Mouse (Mus musculus) heart, postnatal 4 days (tissue): ENCODE measurements at regions not wholly inside any gene's neighbourhood (a gene's known extent, or its start where the extent isn't known, plus 50 kb on each side); places are given as distances from the start of the nearest gene placed in this dataset.
"Not testable (repeated sequence)": the region's sequence is repeated elsewhere in the genome, so short reads cannot be mapped to it uniquely, and the experiment has no call there.

Experiments used
- DNase-seq: peaks from one replicate; pipeline ENCODE4 v3.0.0; 2021

DNA sequence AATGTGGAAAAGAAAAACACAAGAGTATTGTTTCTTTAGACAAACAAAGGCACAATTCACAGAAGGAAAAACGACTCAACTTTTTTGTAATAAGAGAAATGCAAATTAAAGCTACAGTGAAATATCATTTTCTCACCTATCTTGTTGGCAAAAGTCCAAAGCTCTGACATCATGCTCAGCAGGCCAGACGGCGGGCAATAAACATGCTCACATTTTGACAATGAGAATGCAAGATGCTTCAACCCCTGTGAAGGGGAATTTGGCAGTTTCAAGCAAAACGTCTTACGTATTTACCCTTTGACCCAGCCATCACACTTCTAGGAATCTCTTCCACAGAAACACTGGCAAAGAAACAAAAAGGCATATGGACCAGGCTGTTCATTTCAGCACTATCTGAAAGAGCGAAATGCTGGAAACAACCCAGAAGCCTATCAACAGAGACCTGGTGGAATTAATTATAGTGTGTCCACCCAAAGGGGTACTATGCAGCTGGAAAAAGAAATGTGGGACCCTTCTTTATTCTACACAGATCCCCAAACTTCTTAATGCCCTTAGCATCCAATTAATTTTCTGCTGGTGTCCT, 203.4 kb upstream of the 2610301B20Rik start:
- DNase-seq: peak; percentile 12

DNA sequence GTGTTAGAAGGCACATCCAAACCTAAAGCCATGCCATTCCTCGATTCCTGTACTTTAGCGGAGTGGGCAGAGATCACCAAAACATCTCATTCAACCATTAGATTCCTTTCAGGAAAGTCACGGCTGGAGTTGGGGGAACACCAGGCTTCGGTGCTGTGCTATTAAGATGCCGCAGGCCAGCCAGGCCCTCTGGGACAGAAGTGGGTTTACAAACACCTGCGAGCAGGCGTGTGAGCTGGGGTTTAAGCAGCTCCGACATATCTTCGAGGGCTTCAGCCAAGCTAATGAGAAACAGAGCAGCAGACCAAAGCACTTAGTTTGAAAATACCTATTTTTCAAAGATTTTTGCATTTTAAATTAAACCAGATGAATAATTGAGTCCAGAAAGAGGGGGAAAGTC, 183.2 kb upstream of the 2610301B20Rik start:
- no peak for DNase-seq

DNA sequence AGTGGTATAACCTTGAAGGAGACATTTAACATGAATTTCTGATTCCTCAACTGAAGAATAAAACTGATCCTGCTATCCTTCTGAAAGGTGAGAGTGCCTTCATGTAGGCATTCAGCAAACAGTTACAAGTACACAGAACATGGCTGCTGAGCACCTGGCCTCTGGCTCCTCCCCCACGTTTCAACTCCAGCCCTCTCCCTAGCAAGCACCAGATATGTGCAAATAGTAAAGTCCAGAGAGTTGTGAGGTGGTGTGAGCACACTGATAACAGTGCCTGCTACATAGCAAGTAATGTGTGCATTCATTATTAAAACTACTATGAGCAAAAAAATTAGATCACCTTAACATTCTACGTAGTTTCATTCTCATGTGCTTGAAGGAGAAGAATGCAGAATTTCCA, 181.4 kb upstream of the 2610301B20Rik start:
- no peak for DNase-seq

DNA sequence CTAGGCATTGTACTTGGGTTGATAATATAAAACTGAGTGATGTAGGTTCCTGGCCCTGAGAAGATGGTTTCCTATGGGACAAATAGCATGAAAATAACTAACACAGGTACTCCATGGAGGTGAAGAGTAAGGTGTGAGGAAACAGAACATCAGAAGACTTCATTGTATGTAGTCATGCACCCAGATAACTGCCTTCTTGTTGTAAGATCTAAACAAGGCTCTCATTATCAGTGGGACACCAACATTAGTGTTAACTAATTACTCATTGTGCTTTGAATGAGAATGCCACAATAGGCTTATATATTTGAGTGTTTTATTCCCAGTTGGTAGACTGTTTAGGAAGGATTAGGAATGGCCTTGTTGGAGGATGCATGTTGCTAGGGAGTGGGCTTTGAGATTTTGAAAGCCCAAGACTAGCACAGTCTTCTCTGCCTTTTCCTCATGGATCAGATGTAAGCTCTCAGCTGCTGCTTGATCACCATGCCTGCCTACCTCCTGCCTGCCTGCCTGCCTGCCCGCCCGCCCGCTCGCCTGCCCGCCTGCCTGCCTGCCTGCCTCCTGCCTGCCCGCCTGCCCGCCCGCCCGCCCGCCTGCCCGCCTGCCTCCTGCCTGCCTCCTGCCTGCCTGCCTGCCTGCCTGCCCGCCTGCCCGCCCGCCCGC, 180.7 kb upstream of the 2610301B20Rik start:
- no peak for DNase-seq

DNA sequence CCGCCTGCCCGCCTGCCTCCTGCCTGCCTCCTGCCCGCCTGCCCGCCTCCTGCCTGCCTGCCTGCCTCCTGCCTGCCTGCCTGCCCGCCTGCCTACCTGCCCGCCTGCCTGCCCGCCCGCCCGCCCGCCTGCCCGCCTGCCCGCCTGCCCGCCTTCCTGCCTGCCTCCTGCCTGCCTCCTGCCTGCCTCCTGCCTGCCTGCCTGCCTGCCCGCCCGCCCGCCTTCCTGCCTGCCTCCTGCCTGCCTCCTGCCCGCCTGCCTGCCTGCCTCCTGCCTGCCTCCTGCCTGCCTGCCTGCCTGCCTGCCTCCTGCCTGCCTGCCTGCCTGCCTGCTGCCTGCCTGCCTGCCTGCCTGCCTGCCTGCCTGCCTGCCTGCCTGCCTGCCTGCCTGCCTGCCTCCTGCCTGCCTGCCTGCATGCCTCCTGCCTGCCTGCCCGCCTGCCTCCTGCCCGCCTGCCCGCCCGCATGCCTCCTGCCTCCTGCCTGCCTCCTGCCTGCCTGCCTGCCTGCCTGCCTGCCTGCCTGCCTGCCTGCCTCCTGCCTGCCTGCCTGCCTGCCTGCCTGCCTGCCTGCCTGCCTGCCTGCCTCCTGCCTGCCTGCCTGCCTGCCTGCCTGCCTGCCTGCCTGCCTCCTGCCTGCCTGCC, 180.1 kb upstream of the 2610301B20Rik start:
- DNase-seq: not testable (repeated sequence)

DNA sequence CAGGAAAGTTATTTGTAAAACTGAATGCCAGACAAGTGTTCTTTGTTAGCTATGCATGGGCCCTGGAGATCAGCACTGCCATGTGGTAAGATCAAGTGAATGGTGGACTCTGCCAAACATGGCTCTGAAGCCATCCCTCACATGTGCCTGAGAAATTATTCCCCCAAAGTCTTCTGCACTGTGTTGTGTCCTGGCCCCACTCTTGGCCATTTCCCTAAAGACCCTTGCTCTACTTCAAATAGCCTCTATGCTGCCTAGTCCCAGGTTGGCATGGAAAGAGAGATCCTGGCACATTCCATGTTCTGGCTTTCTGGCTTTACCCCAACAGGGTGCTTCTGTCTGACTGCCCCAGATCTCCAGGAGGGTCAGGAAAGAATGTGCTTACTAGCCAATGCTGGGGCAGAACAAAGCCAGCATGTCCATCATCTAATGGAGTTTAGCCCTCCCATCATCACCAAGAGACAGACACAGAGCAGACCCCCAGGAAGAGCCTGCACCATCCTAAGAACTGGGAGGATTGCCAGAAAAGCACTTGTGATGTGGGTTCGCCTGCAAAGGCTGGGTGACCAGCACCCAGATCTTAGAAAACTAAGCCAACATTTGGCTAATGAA, 177.0 kb upstream of the 2610301B20Rik start:
- DNase-seq: no peak

DNA sequence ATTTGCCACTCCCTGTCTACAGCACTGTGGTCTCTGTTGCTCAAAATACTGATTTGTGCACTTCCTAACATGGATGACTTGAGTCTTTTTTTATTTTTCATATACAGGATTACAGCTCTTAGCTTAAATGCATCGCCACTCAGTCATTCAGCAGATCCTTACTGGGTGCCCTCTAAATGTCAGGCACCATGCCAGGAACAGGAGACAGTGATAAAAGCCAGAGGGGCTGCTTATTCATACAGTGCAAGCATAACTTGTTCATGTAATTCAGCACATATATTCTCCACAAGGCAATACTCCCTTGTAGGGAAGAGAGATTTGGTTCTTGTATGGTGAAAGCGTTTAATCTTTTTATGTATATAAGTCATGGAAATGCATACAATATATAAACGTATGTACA, 175.7 kb upstream of the 2610301B20Rik start:
- DNase-seq: peak; percentile 68

DNA sequence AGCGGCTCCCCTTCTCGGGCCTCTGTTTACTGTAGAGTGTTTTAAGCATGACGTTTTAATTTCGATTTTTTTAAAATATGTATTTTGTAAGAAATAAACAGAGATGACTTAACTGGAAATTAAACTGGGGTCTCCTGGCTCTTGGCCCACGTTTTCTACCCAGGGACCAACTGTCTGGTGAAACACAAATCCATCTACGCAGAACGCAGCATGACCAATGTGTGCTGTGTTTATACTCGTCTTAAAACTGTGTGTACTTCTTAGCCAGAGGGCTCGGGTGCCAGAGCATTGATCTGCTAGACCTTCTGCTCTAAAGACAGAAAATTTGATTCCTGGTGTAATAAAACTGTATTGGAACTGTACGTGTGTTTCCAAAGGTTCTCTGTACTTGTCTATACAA, 172.8 kb upstream of the 2610301B20Rik start:
- no peak for DNase-seq

DNA sequence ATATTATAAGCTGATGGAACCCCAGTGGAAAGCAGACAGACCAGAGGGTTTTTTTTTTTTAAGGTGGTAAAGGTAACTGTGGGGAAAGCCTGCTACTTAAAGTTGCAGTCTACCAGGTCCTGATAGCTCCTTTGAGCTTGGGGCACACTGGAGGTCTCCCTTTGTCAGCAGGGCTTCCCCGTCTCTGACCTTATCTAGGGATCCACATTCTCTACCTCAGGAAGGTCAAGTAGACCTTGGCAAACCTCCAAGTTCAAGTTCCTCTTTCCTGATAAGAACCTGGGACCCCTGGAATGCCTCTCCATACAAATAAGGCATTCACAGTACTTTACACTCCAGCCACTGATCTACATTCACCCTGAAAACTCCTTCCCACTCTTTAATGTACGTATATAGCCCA, 171.1 kb upstream of the 2610301B20Rik start:
- no peak for DNase-seq

DNA sequence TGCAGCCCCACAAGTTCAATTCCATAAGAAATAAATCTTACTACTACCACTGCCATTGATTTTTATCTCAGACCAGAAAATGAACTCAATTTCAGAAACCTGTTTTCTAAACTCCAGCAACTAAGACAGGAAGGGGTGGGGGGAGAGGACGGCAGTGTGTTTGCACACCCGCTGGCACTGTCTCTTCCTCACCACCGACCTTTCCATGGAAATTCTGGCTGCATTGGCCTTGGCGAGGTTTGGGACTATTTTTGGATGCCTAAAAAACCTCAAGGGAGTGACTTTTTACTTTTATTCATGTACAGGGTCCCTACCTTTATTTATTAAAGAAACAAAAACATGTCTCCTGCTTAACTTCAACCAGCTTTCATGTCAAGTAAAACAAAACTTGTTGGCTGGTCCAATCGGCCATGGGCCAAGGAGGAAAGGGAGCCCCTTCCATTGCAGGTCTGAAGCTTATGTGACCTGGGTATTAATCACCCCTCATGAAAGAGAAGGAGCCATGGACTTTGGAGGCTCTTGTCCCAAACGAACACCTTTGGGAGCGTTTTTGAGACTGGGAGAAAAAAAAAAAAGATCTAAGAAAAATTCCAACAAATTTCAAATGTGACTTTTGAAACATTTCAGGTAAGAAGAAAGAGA, 167.2 kb upstream of the 2610301B20Rik start:
- DNase-seq: no peak

DNA sequence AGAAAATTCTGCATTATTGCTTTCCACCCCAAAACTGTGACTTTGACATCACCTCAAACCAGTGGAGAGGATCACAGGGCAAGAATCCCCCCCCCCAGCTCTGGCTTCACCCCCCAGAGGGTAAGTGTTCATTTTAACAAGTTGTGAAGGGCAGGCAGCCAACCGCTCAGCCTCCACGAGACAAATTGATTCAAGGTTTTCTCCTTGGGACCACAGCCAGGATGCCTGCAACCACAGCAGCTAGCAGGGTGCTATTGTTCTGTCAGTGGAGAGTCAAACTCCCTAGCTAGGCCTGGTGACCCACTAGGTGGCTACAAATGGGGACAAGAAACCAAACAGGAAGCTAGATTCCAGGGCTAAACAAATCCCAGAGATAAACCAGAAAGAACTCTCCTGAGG, 166.6 kb upstream of the 2610301B20Rik start:
- peak; percentile 47 for DNase-seq

DNA sequence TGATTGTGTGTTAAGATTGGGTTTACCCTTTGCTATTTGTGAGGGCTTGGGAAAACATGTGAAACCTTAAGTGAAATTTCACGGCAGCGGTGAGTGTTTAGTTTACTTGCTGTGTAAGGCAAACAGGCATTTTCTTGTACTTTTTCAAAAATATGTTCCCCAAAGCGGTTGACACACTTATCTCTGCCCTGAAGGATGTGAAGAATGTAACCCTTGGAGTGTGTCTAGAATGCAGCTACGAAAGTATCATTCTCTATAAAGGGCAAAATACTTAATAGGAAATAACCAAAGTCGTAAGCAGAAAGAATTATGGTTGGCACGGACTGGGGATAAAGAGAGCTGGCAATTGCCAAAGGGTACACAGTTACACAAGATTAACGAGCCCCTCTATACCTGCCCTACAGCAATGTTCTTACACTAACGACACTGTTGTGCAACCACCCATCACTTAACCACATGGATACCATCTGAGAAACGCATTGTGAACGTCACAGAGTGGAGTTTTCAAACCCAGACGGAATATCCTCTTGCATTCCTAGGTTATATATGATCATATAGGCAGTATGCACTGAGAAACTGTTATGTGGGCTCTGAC, 162.3 kb upstream of the 2610301B20Rik start:
- DNase-seq: no peak

DNA sequence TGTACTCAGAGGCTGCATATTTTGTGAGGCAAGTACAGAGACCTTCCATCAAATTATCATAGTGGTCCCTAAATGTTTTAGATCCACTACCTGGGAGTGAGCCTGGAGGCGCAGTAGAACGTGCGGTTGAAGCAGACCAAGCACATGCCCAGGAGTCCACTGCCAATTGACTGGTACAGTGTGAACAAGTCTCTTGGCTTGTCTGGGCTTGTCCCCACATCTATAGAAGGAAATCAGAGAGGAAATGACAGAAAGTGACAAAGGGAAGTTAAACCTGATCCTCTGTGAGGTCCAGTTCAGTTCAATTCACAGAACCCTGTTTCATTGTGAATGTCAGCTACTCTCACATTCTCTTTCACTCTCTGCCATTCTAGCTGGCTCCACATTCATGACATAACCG, 151.0 kb upstream of the 2610301B20Rik start:
- no peak for DNase-seq

DNA sequence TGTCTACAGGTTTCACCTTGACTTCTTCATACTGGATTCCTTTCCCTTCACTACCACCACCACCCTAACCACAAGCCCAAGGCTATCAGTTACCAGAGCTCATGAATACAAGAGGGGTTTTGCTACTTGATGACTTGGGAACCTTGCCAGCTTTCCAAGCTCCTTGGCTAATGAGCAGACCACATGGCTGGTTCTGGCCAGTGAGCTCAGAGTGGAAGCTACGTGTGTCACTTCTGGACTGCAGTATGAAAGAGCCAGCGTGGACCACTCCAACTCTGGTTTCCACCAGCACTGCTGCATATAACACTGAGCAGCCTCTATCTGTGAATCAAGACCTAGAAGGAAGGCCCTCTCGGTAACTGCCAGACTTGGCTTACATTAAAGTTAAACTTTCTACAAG, 146.4 kb upstream of the 2610301B20Rik start:
- DNase-seq: peak; percentile 19

DNA sequence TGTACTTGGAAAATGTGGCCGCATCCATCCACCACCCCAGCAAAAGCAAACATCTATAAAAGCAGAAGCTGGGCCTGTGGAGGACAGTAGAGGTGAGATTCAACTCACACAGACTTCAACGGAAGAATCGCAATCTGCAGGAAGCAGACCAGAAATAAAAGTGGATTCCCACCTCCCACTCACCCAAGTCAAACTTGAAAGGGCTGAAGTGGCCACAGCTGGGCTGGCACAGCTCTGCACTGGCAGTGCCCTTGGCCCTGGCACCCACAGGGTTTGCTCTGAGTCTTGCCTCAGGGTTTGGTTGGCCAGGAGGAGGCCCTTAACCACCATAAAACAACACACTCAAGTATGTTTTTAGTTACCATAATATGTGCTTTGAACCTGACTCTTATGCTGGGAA, 129.1 kb upstream of the 2610301B20Rik start:
- no peak for DNase-seq

DNA sequence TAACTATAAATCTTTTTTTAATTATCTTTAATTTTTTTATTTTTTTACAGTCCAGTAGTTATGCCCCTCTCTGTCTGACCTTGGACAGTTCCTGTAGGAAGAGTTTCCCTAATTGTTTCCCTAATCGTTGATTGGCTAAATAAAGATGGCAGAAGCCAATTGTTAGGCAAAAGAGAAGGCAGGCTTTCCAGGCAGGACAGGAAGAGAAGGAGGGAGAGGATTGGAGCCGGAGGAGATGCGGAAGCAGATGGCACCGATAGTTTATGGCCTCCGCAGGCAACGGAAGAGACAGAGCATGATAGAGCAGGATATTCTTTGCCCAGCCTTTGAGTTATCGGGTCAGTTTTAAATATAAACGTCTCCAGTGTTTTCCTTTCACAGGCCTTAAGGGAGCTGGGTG, 125.5 kb upstream of the 2610301B20Rik start:
- DNase-seq: no peak

DNA sequence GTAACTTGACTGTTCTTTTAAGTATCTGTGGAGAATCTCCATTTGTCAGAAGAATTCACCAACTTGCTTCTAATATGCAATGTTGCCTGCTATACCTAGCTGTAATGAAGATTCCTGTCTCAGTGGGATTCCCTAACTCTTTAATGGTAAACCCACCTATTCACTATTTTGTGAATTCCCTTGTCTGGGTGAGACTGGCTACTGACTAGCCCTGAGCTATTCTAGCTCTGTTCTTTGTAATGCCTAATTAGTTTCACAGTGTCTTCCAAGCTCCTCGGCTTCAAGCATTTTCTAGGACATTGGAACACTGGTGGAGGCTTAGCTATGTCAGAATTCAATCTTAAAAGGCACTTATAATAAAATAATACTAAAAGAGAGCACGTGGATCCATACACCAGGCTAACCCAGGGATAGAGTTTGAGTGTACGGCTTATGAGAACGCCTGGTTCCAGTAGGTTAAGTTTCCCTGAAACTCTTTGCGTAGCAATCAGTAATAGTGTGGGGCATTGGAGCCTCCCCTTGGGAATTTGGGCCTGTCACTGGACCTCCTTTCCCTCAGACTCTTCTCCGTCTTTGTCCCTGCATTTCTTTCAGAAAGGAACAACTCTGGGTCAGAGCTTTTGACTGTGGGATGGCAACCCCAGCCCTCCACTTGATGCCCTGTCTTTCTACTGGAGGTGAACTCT, 123.8 kb upstream of the 2610301B20Rik start:
- DNase-seq: not testable (repeated sequence)

DNA sequence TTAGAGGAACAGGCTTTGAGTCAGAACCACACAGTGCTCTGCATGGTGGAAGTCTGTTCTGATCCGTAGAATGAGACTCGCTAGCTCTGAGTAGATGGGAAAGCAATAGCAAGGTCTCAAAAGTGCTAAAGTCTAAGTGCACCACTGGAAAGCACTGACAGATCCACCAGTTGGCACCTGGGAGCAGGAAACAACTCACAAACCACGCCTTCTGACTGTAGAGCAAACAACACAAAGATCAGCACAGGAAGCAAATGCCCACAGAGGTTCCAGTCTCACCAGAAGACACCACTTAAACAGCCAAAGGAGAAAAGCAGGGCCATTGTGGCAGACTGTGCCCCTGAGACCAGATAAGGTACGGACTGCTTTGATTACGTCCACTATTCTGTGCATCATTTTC, 121.1 kb upstream of the 2610301B20Rik start:
- no peak for DNase-seq

DNA sequence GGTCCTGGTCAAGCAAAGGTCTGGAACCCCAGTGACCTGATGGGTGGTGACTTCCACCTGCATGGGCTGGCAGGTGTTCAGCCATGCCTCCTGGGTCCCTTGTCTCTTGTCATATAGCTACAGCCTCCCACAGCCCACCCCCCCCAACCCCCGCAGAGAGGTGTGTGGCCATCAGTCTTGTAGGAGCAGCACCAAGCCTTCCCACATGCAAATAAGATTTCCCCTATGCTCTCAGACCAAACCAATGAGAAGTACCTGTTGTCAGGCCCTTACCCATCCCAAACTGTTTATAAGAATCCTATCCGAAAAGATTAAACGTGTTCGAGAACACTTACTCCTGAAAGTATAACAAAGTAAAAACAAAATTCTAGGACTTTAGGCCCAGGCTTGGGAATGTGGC, 114.8 kb upstream of the 2610301B20Rik start:
- no peak for DNase-seq

DNA sequence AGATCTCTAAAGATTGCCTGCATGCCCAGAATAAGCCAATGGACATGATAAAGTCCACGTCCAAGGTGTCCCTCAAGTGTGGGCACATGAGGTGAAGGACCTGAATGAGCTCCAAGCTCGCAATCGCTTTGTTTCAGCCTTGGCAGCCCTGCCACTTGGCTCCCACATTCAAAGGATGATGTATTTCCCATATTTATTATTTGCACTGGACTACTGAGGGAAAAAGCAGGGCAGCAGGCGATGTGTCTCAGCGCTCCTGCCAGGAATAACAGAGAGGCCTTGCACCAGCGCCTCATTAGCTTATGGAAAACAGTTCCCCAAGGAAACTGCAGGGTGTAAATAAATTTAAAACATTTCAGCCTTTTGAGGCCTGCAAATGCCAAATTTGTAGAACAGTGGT, 106.6 kb upstream of the 2610301B20Rik start:
- peak; percentile 26 for DNase-seq

DNA sequence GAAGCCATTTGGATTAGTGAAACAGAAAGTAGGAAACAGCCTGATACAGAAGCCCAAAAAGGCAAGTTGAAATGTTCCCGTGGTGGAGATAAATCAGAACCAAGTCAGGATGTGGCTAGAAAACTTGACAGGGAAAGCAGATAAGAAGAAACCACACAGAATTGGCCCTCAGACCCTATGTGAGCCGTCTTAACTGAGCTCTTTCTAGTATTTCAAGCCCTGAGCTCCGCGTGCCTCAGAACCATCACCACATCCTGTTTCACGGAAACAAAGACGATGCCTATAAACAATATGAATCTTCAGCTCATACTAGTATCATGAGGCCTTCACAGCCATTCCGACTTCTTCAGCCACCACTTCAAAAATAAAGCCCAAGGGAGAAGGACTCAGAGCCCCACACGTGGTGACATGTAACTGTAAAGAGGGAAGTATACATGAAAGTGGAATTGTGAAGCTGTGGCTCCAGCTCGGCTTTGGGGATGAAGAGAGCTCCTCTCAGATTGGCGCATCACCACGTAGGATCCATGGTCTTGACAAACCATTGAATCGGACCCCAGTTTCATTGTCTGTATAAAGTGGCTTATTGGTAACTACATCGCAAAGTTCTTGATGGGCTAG, 104.2 kb upstream of the 2610301B20Rik start:
- no peak for DNase-seq
